Comparison of ENCODE assay signal across 13 mouse cellular contexts in genomic region chr11:79749755-79750434, GRCm38 (mm10).
DNase-seq lines count a peak whose midpoint lies in the region; ATAC-seq and TF ChIP-seq lines count a peak whose summit lies in the region.
"Had no signal": no experiment of that assay in that cellular context is flagged by ENCODE, and none has a peak within 500 bp of the region (broad histone marks: within the 10 kb centered on the region; RNA-seq: fewer than 3 reads in every experiment).

No protein-coding gene starts in this region.

- TF ChIP-seq EP300 in lung, postnatal 0 days (IDR thresholded peaks at IDR 0.05), result no peak

- H3K27me3 ChIP-seq in lung, postnatal 0 days (replicated peaks; ENCODE audit: insufficient read depth, low read length), result no peaks in the 10 kb centered on the region
- H3K27me3 ChIP-seq in myocyte (ENCODE audit: control insufficient read depth, insufficient read depth, insufficient read length), result no peaks in the 10 kb centered on the region
- H3K27me3 ChIP-seq in midbrain, embryonic 10.5 days (ENCODE audit: low read depth, poor library complexity, severe bottlenecking), result no peaks in the 10 kb centered on the region
- H3K27me3 ChIP-seq: forebrain, embryonic 12.5 days; limb, embryonic 15.5 days; Patski had no signal

- no peaks in the 10 kb centered on the region for H3K9me3 ChIP-seq in lung, postnatal 0 days (ENCODE audit: low read length)
- H3K9me3 ChIP-seq in midbrain, embryonic 10.5 days (replicated peaks), result peaks cover 4% of the 10 kb centered on the region; the same call in 1 of the 2 replicates
- H3K9me3 ChIP-seq: forebrain, embryonic 12.5 days; limb, embryonic 15.5 days had no signal

- 55% methylated on average over 7 of the region's 7 CpGs for WGBS in lung, postnatal 0 days
- 84% methylated on average over 7 of the region's 7 CpGs for WGBS in midbrain, embryonic 10.5 days

- H3K4me2 ChIP-seq in lung, postnatal 0 days (replicated peaks; ENCODE audit: low read depth, low read length), result no peak overlapping the region
- no peak overlapping the region for H3K4me2 ChIP-seq in myocyte (ENCODE audit: low read depth)
- H3K4me2 ChIP-seq: forebrain, embryonic 12.5 days; limb, embryonic 15.5 days had no signal

- H3K36me3 ChIP-seq in lung, postnatal 0 days (ENCODE audit: insufficient read depth, low read length), result no peaks in the 10 kb centered on the region
- no peaks in the 10 kb centered on the region for H3K36me3 ChIP-seq in myocyte (ENCODE audit: control insufficient read depth, insufficient read depth)
- no peaks in the 10 kb centered on the region for H3K36me3 ChIP-seq in midbrain, embryonic 10.5 days
- H3K36me3 ChIP-seq: forebrain, embryonic 12.5 days; limb, embryonic 15.5 days had no signal

- H3K4me3 ChIP-seq in lung, postnatal 0 days (ENCODE audit: low read depth, low read length), result no peak overlapping the region
- H3K4me3 ChIP-seq in myocyte, result no peak overlapping the region
- no peak overlapping the region for H3K4me3 ChIP-seq in midbrain, embryonic 10.5 days
- H3K4me3 ChIP-seq: forebrain, embryonic 12.5 days; limb, embryonic 15.5 days had no signal

- ATAC-seq in lung, postnatal 0 days, result no peak; the same call in 1 of the 2 replicates
- peak; percentile 45 for ATAC-seq in CD4-positive, CD25-positive, alpha-beta regulatory T cell, adult 4 months
- no peak for ATAC-seq in erythroid progenitor cell, adult 5-6 weeks (replicated peaks; ENCODE audit: low FRiP score, poor library complexity, severe bottlenecking)
- ATAC-seq: Patski had no signal

- H3K27ac ChIP-seq in lung, postnatal 0 days (ENCODE audit: low read length), result no peak overlapping the region
- no peak overlapping the region for H3K27ac ChIP-seq in midbrain, embryonic 10.5 days (replicated peaks)
- H3K27ac ChIP-seq: forebrain, embryonic 12.5 days; limb, embryonic 15.5 days had no signal

- H3K4me1 ChIP-seq in lung, postnatal 0 days (ENCODE audit: insufficient read depth, low read depth, low read length), result peaks cover 15% of the 10 kb centered on the region; the same call in 1 of the 2 replicates
- H3K4me1 ChIP-seq in midbrain, embryonic 10.5 days, result peaks cover 22% of the 10 kb centered on the region

- H3ac ChIP-seq in myocyte (ENCODE audit: control insufficient read depth, insufficient read length), result no peak overlapping the region

- no peaks in the 10 kb centered on the region for H3K79me2 ChIP-seq in myocyte (ENCODE audit: control insufficient read depth, insufficient read depth)

- no peak for TF ChIP-seq CTCF in lung, postnatal 0 days (IDR thresholded peaks at IDR 0.05)

- DNase-seq in lung, postnatal 0 days (ENCODE audit: low spot score), result peak; percentile 33
- DNase-seq in lung, postnatal 36 days, result no peak
- peak; percentile 67 for DNase-seq in R1 (ENCODE audit: low read depth, low spot score)
- DNase-seq in midbrain, embryonic 10.5 days (ENCODE audit: low spot score), result no peak
- DNase-seq: cerebellum, adult 9-10 months; heart, adult 18-20 months; layer of hippocampus, postnatal 36 days had no signal

- no peak overlapping the region for H3K9ac ChIP-seq in lung, postnatal 0 days (replicated peaks; ENCODE audit: low read depth)
- H3K9ac ChIP-seq: forebrain, embryonic 12.5 days; limb, embryonic 15.5 days had no signal

- TF ChIP-seq POLR2A in myocyte (IDR thresholded peaks at IDR 0.05; ENCODE audit: insufficient read length, low read depth), result no peak

TF ChIP-seq in myocyte, 11 proteins besides CTCF, POLR2A, EP300 and RAD21:
- no peak for TF ChIP-seq E2F4 (IDR thresholded peaks at IDR 0.05; ENCODE audit: insufficient read depth)
- peak; percentile 83 for TF ChIP-seq POLR2AphosphoS2 (IDR thresholded peaks at IDR 0.05; ENCODE audit: insufficient read length, low read depth)

Comparison
In these comparisons a context has a peak if more than half of its experiments do, and no peak if none do; other contexts are left out.
1. DNase-seq: peak in lung, postnatal 0 days (single experiment) and R1 (single experiment); none in lung, postnatal 36 days (single experiment) and midbrain, embryonic 10.5 days (single experiment).